Mouse (Mus musculus) embryonic facial prominence, embryonic 12.5 days (tissue): ENCODE data around the gene Cyp4f37. TPM values are rescaled to one million over a fixed set of nuclear protein-coding genes. Genes with fewer than 3 reads are reported as not detected.
"Not testable (repeated sequence)": the region's sequence is repeated elsewhere in the genome, so short reads cannot be mapped to it uniquely, and the experiment has no call there.

Experiments
- ATAC-seq: fragments of 200-750 bp; cut with Nextera tagmentation; 2 replicates; pipeline ENCODE4 v1.8.0; 2017; ENCODE audit not compliant: insufficient number of reproducible peaks, insufficient read depth, low FRiP score, low TSS enrichment
- H3K27ac ChIP-seq: fragments of 300-500 bp; sonication (generic); 2 replicates; pipeline ENCODE4 v1.5.1; 2016; ENCODE audit warnings: mild to moderate bottlenecking
- H3K27me3 ChIP-seq: fragments of 300-500 bp; sonication (generic); 2 replicates; pipeline ENCODE4 v1.6.1; 2016; ENCODE audit warnings: mild to moderate bottlenecking, moderate library complexity
- H3K36me3 ChIP-seq: fragments of 300-500 bp; sonication (generic); 2 replicates; pipeline ENCODE4 v1.6.1; 2016; ENCODE audit warnings: mild to moderate bottlenecking
- H3K4me1 ChIP-seq: fragments of 300-500 bp; sonication (generic); 2 replicates; pipeline ENCODE4 v1.6.1; 2016
- H3K4me2 ChIP-seq: fragments of 300-500 bp; sonication (generic); replicated peaks from 2 replicates; pipeline ENCODE4 v1.6.1; 2016; ENCODE audit warnings: mild to moderate bottlenecking, moderate library complexity
- H3K4me3 ChIP-seq: fragments of 300-500 bp; sonication (generic); 2 replicates; pipeline ENCODE4 v1.5.1; 2016; ENCODE audit warnings: mild to moderate bottlenecking
- H3K9ac ChIP-seq: fragments of 300-500 bp; sonication (generic); 2 replicates; pipeline ENCODE4 v1.6.1; 2016; ENCODE audit warnings: mild to moderate bottlenecking, moderate library complexity
- H3K9me3 ChIP-seq: fragments of 300-500 bp; sonication (generic); 2 replicates; pipeline ENCODE4 v1.6.1; 2016; ENCODE audit warnings: mild to moderate bottlenecking, moderate library complexity
- WGBS: fragments of 180-500 bp; shearing (Covaris S2); methylation state at CpG from one replicate; pipeline ENCODE4 v1.1.7; 2016; 5-methylcytosine and 5-hydroxymethylcytosine counted together
- polyA plus RNA-seq: library from polyadenylated mRNA; unstranded; fragments of >200 nt; fragmentation: Nextera tagmentation; extraction: Ambion mirVana; gene quantifications from 2 replicates; pipeline ENCODE4 v1.2.1, GENCODE M21; 2016

The Cyp4f37 gene
- not detected in 2 replicates for polyA plus RNA-seq

GRCm38 (mm10) chr17:32621018-32621417 lies at the start of gene Cyp4f37:
TSS of gene Cyp4f37 (plus strand) at chr17:32621309.
- H3K4me2 ChIP-seq, H3K9ac ChIP-seq, H3K9me3 ChIP-seq, H3K4me3 ChIP-seq, H3K27ac ChIP-seq, H3K36me3 ChIP-seq, H3K27me3 ChIP-seq, ATAC-seq, H3K4me1 ChIP-seq: not testable (repeated sequence)
- WGBS, result 74% methylated on average over 4 of the region's 4 CpGs

DNA sequence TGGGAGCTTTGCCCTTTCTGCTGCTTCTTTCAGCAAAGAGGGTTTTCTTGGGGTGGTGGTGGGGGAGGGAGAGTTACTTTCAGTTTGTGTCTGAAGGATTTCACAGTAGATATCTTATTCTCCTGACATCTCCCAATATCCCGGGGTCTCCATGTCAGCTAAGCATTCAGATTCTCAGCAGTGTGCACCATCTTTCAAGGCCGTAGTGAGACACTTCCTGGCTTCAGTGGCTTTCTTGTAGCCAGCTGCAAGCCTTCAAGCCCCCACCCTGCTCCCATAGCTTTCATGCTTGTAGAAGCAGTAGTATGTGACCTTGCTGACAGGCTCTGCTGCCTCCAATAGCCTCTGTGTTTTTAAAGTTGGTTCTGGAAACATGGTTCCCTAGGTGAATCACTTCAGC lies 47.8 kb upstream of the Cyp4f37 start:
- H3K4me1 ChIP-seq, H3K36me3 ChIP-seq, H3K9ac ChIP-seq, H3K4me2 ChIP-seq, H3K27ac ChIP-seq, ATAC-seq, H3K27me3 ChIP-seq, H3K4me3 ChIP-seq, H3K9me3 ChIP-seq: not testable (repeated sequence)
- WGBS, result 79% methylated on average over 2 of the region's 2 CpGs

DNA sequence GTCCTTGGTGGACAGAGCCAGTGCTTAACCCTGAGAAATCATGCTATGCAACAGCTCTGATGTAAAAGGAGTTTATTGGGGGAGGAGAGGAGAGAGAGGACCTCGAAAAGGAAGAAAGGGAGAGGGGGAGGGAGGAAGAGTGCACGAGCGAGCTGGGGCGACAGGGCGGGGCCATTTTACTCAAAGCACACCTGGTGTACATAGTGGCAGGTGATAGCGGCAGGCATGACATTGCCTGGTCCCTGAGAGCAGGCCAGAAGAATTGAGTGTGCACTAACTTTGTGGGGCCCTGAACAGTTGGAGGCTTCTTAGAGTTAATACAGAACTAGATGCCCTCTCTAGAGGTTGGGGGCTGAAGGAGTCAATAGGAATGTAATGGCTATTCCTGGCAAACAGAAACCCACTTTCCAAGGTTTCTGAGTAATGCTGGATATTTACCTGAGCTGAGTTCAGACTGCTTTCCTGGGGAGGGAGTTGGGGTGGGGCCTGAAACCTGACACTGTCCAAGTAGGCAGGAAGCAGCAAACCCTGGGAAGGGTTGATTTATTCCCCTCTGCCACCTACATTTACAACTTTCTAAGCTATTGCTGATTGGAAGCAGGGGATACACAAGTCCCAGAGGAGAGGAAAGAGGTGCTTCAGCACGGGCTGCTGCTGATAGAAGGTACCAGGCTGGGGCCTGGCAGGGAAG lies 43.5 kb upstream of the Cyp4f37 start:
- Histone ChIP-seq H3K9ac (no peak overlapping the region), H3K27ac (no peak overlapping the region), H3K27me3 (no peaks in the 10 kb centered on the region), H3K4me1 (no peaks in the 10 kb centered on the region), H3K36me3 (no peaks in the 10 kb centered on the region), H3K9me3 (peaks cover 3% of the 10 kb centered on the region; the same call in 1 of the 2 replicates), H3K4me3 (no peak overlapping the region), H3K4me2 (no peak overlapping the region)
- WGBS, result 70% methylated on average over 7 of the region's 7 CpGs
- no peak for ATAC-seq

DNA sequence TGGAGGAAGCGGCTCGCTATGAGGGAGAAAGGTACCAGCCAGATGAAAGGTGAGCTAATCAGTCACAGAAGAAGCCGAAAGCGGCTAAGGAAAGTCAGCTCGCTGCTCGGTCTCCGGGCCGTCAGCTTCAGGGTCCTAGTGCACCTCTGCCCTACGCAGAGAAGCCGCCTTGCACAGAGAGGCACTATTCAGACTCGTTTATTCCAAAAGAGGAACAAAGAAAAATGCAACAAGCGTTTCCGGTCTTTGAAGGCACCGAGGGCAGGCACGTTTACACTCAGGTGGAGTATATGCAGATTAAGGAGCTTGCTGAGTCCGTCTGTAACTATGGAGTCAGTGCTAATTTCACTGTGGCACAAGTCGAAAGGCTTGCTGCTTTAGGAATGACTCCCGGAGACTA lies 24.6 kb upstream of the Cyp4f37 start:
- no peak for ATAC-seq
- Histone ChIP-seq H3K27me3 (no peaks in the 10 kb centered on the region), H3K4me3 (no peak overlapping the region), H3K27ac (no peak overlapping the region), H3K4me2 (no peak overlapping the region), H3K9ac (no peak overlapping the region), H3K9me3 (no peaks in the 10 kb centered on the region), H3K36me3 (no peaks in the 10 kb centered on the region), H3K4me1 (no peaks in the 10 kb centered on the region)
- 91% methylated on average over 18 of the region's 18 CpGs for WGBS

DNA sequence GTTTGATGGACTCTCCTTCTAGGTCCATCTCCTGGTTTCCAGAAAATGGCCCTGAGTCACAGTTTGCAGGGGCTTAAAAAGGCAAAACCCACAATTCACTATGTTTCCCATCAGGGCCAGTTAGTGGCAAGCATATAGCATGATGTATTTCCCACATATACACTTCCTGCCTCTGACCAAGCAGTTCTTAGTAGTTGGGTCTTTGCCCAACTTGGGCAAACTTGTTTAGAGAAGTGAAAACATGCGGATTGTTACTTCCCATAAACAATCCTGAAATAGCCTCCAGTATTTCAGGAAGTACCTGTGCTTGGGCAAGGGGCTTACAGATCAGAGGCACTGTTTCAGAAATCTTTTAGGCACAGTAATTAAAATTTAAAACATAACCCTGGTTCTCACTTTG lies 13.1 kb upstream of the Cyp4f37 start:
- Histone ChIP-seq H3K4me1 (no peaks in the 10 kb centered on the region), H3K4me3 (no peak overlapping the region), H3K4me2 (no peak overlapping the region), H3K36me3 (no peaks in the 10 kb centered on the region), H3K27ac (no peak overlapping the region), H3K9ac (no peak overlapping the region), H3K9me3 (no peaks in the 10 kb centered on the region), H3K27me3 (no peaks in the 10 kb centered on the region)
- WGBS, result 68% methylated on average over 1 of the region's 1 CpGs
- ATAC-seq, result no peak

GRCm38 (mm10) chr17:32610231-32610630 lies 10.9 kb upstream of the Cyp4f37 start:
- H3K4me3 ChIP-seq, ATAC-seq, H3K36me3 ChIP-seq, H3K4me1 ChIP-seq, H3K27ac ChIP-seq, H3K4me2 ChIP-seq, H3K9ac ChIP-seq, H3K27me3 ChIP-seq, H3K9me3 ChIP-seq: not testable (repeated sequence)
- 85% methylated on average over 3 of the region's 3 CpGs for WGBS

DNA sequence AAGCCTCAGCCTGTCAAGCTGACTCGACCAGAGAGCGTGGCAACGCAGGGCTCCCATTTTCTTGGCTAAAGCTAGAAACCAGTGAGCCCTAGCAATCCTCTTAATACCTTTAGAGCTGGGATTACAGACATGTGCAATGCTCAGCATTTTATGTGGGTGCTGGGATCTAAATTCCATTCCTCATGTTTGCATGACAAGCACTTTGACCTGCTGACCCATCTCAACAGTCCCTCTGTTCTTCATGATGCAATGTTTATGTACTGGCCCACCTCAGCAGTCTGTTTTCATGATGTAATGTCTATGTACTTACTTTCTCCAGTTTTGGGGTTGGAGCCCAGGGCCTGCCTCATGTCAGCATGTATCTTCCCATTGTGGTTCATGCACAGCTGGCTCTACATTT lies 10.2 kb upstream of the Cyp4f37 start:
- no peak overlapping the region for H3K4me3 ChIP-seq
- no peak for ATAC-seq
- H3K9ac ChIP-seq, result no peak overlapping the region
- no peaks in the 10 kb centered on the region for H3K36me3 ChIP-seq
- H3K9me3 ChIP-seq, result no peaks in the 10 kb centered on the region
- no peak overlapping the region for H3K4me2 ChIP-seq
- no peaks in the 10 kb centered on the region for H3K4me1 ChIP-seq
- no peak overlapping the region for H3K27ac ChIP-seq
- no peaks in the 10 kb centered on the region for H3K27me3 ChIP-seq
- 87% methylated on average over 3 of the region's 3 CpGs for WGBS

- no peak overlapping the region for H3K4me3 ChIP-seq
- H3K9ac ChIP-seq, result no peak overlapping the region
- H3K9me3 ChIP-seq, result no peaks in the 10 kb centered on the region
- WGBS, result 64% methylated on average over 3 of the region's 3 CpGs
- no peaks in the 10 kb centered on the region for H3K36me3 ChIP-seq
- no peak overlapping the region for H3K27ac ChIP-seq
- H3K4me1 ChIP-seq, result no peaks in the 10 kb centered on the region
- ATAC-seq, result no peak
- H3K4me2 ChIP-seq, result no peak overlapping the region
- H3K27me3 ChIP-seq, result no peaks in the 10 kb centered on the region
Observed at GRCm38 (mm10) chr17:32612417-32612816, 8.7 kb upstream of the Cyp4f37 start.

- no peak for ATAC-seq
Observed at GRCm38 (mm10) chr17:32617252-32617651, 3.9 kb upstream of the Cyp4f37 start.

DNA sequence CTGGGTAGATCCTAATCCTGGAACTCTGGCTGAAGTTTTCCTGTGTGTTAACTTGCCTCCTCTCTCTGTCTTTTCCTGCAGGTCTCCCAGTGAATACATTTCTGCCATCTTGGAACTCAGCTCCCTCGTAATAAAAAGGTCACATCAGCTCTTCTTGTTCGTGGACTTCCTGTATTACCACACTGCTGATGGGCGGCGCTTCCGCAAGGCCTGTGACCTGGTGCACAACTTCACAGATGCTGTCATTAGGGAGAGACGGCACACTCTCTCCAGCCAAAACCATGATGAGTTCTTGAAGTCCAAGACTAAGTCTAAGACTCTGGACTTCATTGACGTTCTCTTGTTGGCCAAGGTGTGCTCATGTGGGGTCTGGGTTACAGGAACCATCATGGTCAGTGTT lies 8.6 kb downstream of the Cyp4f37 start:
- ATAC-seq, H3K27ac ChIP-seq, H3K9me3 ChIP-seq, H3K9ac ChIP-seq, H3K4me1 ChIP-seq, H3K27me3 ChIP-seq, H3K4me2 ChIP-seq, H3K4me3 ChIP-seq, H3K36me3 ChIP-seq: not testable (repeated sequence)
- 84% methylated on average over 7 of the region's 7 CpGs for WGBS

More at GRCm38 (mm10) chr17:32617252-32617651, 3.9 kb upstream of the Cyp4f37 start:
- WGBS, result 70% methylated on average over 1 of the region's 1 CpGs
- peaks cover 5% of the 10 kb centered on the region; the same call in 1 of the 2 replicates for H3K9me3 ChIP-seq
- no peaks in the 10 kb centered on the region for H3K4me1 ChIP-seq
- H3K9ac ChIP-seq, result no peak overlapping the region
- H3K4me2 ChIP-seq, result no peak overlapping the region
- H3K27ac ChIP-seq, result no peak overlapping the region
- H3K27me3 ChIP-seq, result no peaks in the 10 kb centered on the region
- no peak overlapping the region for H3K4me3 ChIP-seq
- H3K36me3 ChIP-seq, result no peaks in the 10 kb centered on the region

DNA sequence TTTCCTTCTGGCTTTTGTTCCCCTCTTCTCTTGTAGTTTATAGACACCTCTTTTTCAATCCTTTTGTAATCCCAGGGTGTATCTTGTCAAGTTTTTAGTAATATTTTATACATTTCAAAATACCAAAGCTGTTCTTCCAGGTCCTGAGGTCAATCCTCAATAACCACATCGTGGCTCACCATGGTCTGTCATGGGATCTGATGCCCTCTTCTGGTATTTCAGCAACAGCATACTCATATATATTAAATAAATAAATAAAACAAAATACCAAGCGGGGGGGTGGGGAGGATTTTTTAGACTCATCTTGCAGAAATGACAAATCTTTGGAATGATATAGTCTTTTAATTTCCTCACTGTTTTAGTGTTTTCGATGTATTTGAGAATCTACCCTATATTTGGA lies 10.8 kb downstream of the Cyp4f37 start:
- no peak overlapping the region for H3K4me3 ChIP-seq
- H3K9ac ChIP-seq, result no peak overlapping the region
- 81% methylated on average over 3 of the region's 3 CpGs for WGBS
- H3K27me3 ChIP-seq, result no peaks in the 10 kb centered on the region
- H3K4me1 ChIP-seq, result no peaks in the 10 kb centered on the region
- H3K4me2 ChIP-seq, result no peak overlapping the region
- no peaks in the 10 kb centered on the region for H3K36me3 ChIP-seq
- no peak for ATAC-seq
- no peak overlapping the region for H3K27ac ChIP-seq
- no peaks in the 10 kb centered on the region for H3K9me3 ChIP-seq

DNA sequence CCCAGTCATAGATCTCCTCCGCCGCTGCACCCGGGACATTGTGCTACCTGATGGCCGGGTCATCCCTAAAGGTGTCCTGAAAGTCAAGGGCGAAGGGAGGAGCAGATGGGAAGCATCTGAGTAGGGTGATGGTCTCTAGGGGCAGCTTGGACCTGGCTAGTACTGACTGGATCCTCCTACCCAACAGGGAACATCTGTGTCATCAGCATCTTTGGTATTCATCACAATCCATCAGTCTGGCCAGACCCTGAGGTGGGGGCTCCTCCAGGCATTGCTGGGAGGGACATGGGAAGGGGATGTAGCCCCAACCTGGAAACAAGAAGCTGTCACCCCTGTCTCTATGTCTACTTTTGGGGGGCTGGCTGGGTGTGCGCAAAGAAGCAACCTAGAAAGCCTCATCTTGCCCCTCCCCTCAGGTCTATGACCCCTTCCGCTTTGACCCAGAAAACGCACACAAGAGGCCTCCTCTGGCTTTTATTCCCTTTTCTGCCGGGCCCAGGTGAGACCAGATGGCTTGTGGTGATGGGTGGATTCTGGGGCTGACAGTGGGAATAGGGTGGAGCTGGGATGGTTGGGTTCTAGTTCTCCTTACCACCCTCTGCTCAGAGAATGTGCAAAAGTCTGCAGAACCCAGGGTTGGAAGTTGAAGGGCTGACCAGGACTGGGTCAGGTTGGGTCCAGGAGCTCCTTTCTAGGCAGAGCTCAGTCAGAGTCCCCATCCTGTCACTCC lies 13.3 kb downstream of the Cyp4f37 start:
- Histone ChIP-seq H3K4me3 (peak overlapping the region; percentile 31), H3K4me2 (peak overlapping the region; percentile 63), H3K9ac (peak overlapping the region; percentile 40; the same call in 1 of the 2 replicates)
- not testable (repeated sequence) for H3K27ac ChIP-seq, H3K9me3 ChIP-seq, H3K36me3 ChIP-seq, H3K27me3 ChIP-seq, ATAC-seq, H3K4me1 ChIP-seq
- WGBS, result 86% methylated on average over 9 of the region's 9 CpGs
